Mouse (Mus musculus) heart, embryonic 15.5 days (tissue): Measurements from ENCODE around the gene Maml3. TPM values are rescaled to one million over a fixed set of nuclear protein-coding genes. Genes with fewer than 3 reads are reported as not detected.
A peak's percentile ranks its signal among the peaks of the same experiment; 100 is the strongest.

Experiments used
- ATAC-seq: fragments of 200-750 bp; cut with Nextera tagmentation; replicated peaks from 2 replicates; pipeline ENCODE4 v1.8.0; 2017; ENCODE audit warnings: low read depth, moderate TSS enrichment; ENCODE audit not compliant: insufficient number of reproducible peaks, insufficient read depth, low FRiP score
- H3K27ac ChIP-seq: fragments of 300-500 bp; sonication (generic); 2 replicates; pipeline ENCODE4 v1.5.1; 2015; ENCODE audit warnings: mild to moderate bottlenecking, inconsistent platforms
- H3K27me3 ChIP-seq: fragments of 300-500 bp; sonication (generic); 2 replicates; pipeline ENCODE4 v1.6.1; 2015; ENCODE audit warnings: inconsistent platforms
- H3K36me3 ChIP-seq: fragments of 300-500 bp; sonication (generic); 2 replicates; pipeline ENCODE4 v1.6.1; 2015; ENCODE audit warnings: mild to moderate bottlenecking, inconsistent platforms
- H3K4me1 ChIP-seq: fragments of 300-500 bp; sonication (generic); replicated peaks from 2 replicates; pipeline ENCODE4 v1.6.1; 2015; ENCODE audit warnings: inconsistent platforms
- H3K4me2 ChIP-seq: fragments of 300-500 bp; sonication (generic); 2 replicates; pipeline ENCODE4 v1.6.1; 2015; ENCODE audit warnings: inconsistent platforms, mild to moderate bottlenecking, moderate library complexity
- H3K4me3 ChIP-seq: fragments of 300-500 bp; sonication (generic); 2 replicates; pipeline ENCODE4 v1.5.1; 2015; ENCODE audit warnings: mild to moderate bottlenecking, inconsistent platforms
- H3K9ac ChIP-seq: fragments of 300-500 bp; sonication (generic); 2 replicates; pipeline ENCODE4 v1.6.1; 2015; ENCODE audit warnings: mild to moderate bottlenecking, inconsistent platforms
- H3K9me3 ChIP-seq: fragments of 300-500 bp; sonication (generic); replicated peaks from 2 replicates; pipeline ENCODE4 v1.6.1; 2016; ENCODE audit warnings: inconsistent platforms
- WGBS: fragments of 180-500 bp; shearing (Covaris S2); methylation state at CpG from one replicate; pipeline ENCODE4 v1.1.7; 2015; ENCODE audit warnings: mixed read lengths; 5-methylcytosine and 5-hydroxymethylcytosine counted together
- polyA plus RNA-seq: library from polyadenylated mRNA; unstranded; fragments of >200 nt; fragmentation: Nextera tagmentation; extraction: Ambion mirVana; gene quantifications from 2 replicates; pipeline ENCODE4 v1.2.1, GENCODE M21; 2015

The Maml3 gene
- polyA plus RNA-seq, 1 experiment from 2014 or later: 1.9 TPM

DNA sequence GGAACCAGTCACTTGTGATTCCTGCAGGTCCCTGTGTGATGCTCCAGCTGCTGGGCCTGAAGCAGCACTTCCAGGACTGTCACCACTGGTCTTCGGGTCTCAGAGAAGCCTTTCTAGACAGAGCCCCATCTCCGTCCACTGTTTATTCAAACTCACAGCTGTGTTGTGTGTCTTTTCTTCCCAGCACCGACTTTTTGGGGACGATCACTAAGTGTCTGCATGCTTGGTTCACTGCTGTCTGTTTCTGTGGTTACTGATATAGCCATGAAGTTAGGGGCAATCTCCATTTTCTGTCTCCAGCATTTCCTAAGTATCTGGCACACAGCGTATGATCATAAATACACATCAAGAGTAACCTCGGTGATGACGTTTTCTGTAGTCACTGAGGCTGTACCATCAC lies 313.3 kb downstream of the Maml3 start:
- Histone ChIP-seq H3K9ac (no peak overlapping the region), H3K4me2 (no peak overlapping the region), H3K27me3 (no peaks in the 10 kb centered on the region), H3K36me3 (no peaks in the 10 kb centered on the region), H3K9me3 (no peaks in the 10 kb centered on the region), H3K4me3 (no peak overlapping the region), H3K4me1 (peaks cover 28% of the 10 kb centered on the region), H3K27ac (no peak overlapping the region)
- WGBS: 78% methylated on average over 7 of the region's 7 CpGs
- no peak for ATAC-seq

DNA sequence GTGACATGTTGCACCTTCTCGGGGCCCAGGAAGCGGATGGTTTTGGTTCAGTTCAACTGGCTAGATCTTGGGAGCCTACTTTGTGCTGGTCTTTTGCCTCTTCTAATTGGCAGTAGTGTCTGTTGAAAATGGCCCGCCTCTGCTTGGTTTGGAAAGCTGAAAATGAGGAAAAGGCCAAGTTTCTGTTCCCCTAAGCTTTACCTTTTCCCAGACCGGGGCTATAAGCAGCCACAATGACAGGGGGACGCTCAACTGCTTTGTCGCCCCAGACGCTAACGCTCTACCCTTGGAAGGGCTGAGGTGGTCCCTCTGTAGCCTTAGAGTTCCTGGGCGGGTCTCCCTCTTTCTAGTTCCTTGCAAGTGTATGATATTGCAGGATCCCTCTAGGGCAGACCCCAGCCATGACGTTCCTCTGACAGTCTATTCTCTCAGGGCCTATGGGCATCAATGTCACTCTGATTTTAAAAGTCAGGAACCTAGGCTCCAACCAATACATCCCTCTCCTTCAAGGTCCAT lies 315.4 kb downstream of the Maml3 start:
- peak; percentile 36 for ATAC-seq
- peak overlapping the region; percentile 93 for H3K27ac ChIP-seq
- H3K36me3 ChIP-seq: no peaks in the 10 kb centered on the region
- peak overlapping the region; percentile 52 for H3K4me3 ChIP-seq
- H3K4me1 ChIP-seq: peaks cover 33% of the 10 kb centered on the region
- WGBS: 58% methylated on average over 10 of the region's 10 CpGs
- H3K9me3 ChIP-seq: no peaks in the 10 kb centered on the region
- no peaks in the 10 kb centered on the region for H3K27me3 ChIP-seq
- H3K4me2 ChIP-seq: peak overlapping the region; percentile 61
- peak overlapping the region; percentile 50 for H3K9ac ChIP-seq

DNA sequence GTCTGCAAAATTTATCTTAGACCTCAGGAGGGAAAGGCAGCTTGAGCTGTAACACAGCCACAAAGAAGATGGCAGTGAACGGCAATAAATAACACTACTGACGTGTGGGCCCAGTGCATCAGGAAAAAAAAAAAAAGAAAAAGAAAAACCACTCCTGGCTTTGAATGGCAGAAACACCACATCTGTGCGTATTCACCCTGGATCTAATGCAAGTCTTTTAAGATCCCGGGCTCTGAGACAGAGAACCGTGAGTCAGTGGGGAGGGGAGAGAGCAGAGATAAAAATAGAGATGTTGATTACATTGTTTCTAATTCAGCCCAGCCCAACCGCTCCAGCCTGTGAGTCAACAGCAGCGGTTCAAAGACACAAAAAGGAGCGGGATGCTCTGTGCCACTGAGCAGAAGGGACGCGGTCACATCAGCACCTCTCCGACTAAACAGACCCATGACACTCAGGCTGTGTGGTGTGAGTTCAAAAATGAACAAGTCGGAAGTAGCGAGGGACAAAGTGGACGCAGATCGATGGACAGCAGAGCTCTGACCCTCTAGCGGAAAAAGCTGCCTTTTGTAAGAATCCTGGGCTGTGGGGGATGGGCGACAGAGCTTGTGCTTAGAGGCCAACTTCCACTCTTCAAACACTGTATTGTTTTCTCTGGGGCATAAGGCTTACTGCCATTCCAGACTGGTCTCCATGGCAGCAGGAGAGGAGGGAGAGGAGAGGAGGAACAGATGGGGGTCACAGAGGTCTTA lies 316.1 kb downstream of the Maml3 start:
- H3K36me3 ChIP-seq: no peaks in the 10 kb centered on the region
- H3K27ac ChIP-seq: peak overlapping the region; percentile 93
- ATAC-seq: peak; percentile 82
- no peaks in the 10 kb centered on the region for H3K9me3 ChIP-seq
- H3K4me3 ChIP-seq: peak overlapping the region; percentile 52
- peak overlapping the region; percentile 61 for H3K4me2 ChIP-seq
- 2% methylated on average over 17 of the region's 17 CpGs for WGBS
- H3K4me1 ChIP-seq: peaks cover 33% of the 10 kb centered on the region
- H3K9ac ChIP-seq: peak overlapping the region; percentile 50
- no peaks in the 10 kb centered on the region for H3K27me3 ChIP-seq

DNA sequence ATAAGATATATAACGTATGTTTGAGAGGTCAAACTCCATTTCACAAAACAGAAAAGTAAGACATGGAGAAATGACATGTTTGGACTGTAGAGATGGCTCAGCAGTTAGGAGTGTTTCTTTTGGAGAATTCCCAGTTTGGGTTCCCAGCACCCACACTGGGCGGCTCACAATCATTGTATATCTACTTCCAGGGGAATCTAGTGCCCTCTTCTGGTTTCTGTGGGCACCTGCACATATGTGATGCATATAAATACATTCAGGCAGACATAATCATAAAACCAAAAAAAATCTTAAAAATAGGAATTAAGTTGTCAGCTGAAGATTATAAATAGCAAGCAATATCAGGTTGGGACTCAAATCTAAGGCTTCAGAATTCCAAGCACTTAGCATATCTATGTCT lies 316.9 kb downstream of the Maml3 start:
- WGBS: 95% methylated on average over 2 of the region's 2 CpGs

DNA sequence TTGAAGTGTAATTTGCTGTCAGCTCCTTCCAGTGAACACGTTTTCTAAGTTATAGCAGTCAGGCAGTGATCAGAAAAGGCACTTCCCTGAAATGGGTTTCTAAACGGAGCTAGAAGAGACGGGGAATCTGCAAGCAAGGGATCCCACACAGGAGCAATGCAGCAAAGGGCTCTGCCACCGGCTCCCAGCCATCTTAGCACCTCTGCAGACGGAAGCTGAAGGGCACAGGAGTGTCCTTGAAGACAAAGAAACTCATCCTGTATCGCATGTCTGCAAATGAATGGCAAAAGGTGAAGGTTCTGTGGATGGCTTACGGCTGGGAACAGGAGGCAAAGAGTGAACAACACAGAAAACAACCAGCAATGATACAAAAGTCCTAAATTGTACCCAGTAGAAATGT lies 319.1 kb downstream of the Maml3 start:
- no peak overlapping the region for H3K4me3 ChIP-seq
- H3K27me3 ChIP-seq: no peaks in the 10 kb centered on the region
- no peak overlapping the region for H3K27ac ChIP-seq
- no peak overlapping the region for H3K4me2 ChIP-seq
- no peak overlapping the region for H3K9ac ChIP-seq
- no peaks in the 10 kb centered on the region for H3K9me3 ChIP-seq
- no peak for ATAC-seq
- H3K36me3 ChIP-seq: no peaks in the 10 kb centered on the region
- H3K4me1 ChIP-seq: peaks cover 30% of the 10 kb centered on the region
- 62% methylated on average over 7 of the region's 7 CpGs for WGBS

More for the DNA sequence above, 316.9 kb downstream of the Maml3 start:
- Histone ChIP-seq H3K4me2 (no peak overlapping the region), H3K9me3 (no peaks in the 10 kb centered on the region), H3K9ac (no peak overlapping the region), H3K36me3 (no peaks in the 10 kb centered on the region), H3K27ac (peak overlapping the region; percentile 93; the same call in 1 of the 2 replicates), H3K4me3 (no peak overlapping the region), H3K27me3 (no peaks in the 10 kb centered on the region), H3K4me1 (peaks cover 33% of the 10 kb centered on the region)
- ATAC-seq: no peak

DNA sequence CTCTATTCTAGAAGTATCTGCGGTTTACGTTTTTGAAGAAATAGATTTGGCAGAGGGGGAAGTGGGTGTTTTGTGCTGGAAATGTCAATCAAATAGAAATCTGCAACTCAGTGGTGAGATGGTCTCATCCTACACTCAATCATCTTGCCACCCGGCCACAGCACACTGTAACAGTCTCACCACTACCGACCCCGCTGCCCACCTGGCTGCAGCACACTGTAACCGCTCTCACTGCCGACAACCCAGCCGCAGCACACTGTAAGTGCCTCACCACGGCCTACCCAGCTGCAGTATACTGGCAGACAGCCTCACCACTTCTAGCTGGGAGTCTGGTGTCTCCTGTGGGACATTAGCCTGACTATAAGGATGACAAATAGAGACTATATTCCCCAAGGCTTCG lies 322.7 kb downstream of the Maml3 start:
- H3K4me2 ChIP-seq: no peak overlapping the region
- H3K27ac ChIP-seq: no peak overlapping the region
- peaks cover 21% of the 10 kb centered on the region for H3K4me1 ChIP-seq
- H3K9me3 ChIP-seq: no peaks in the 10 kb centered on the region
- WGBS: 77% methylated on average over 10 of the region's 10 CpGs
- H3K4me3 ChIP-seq: no peak overlapping the region
- no peak for ATAC-seq
- no peak overlapping the region for H3K9ac ChIP-seq
- no peaks in the 10 kb centered on the region for H3K36me3 ChIP-seq
- H3K27me3 ChIP-seq: no peaks in the 10 kb centered on the region

DNA sequence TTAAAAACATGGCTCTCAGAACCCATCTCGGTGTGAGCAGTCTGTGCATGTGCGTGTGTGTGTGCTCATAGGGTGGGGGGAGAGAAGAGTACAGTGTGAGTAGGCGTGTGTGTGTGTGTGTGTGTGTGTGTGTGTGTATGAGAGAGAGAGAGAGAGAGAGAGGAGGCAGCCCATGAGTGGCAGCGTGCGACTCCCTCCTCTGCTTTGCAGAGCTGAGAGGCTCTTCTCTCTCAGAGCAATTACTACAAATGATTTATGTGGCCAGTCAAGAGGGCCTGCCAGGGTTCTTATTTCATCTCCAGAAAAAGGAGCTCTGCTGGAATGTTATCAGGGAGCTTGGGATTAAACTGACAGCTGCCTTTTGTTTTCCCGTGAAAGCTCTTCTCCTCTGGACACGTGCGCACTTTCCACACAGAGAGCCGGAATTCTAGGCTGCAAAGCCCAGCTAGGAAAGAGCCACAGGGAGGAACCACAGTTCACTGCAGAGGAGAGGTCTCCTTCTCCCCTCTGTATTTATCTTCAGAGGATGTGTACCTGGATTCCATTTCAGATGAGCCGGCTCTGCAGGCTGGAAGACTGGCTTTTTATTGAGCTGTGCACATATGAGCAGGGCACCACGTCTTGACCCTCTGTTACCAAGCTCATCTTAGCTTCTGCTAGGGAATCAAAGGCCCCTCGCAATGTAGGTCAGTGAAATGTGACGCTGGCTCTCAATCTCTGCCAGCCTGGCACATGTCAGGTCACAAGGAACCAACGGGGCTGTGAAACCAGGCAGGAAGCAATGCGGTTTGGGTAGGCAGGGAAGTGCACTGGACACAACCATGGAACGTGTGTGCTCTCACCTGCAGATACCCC lies 325.9 kb downstream of the Maml3 start:
- Histone ChIP-seq H3K4me1 (peaks cover 16% of the 10 kb centered on the region), H3K36me3 (no peaks in the 10 kb centered on the region), H3K4me3 (no peak overlapping the region), H3K4me2 (peak overlapping the region; percentile 35), H3K27ac (peak overlapping the region; percentile 66), H3K9ac (no peak overlapping the region), H3K9me3 (no peaks in the 10 kb centered on the region), H3K27me3 (no peaks in the 10 kb centered on the region)
- WGBS: 22% methylated on average over 16 of the region's 16 CpGs
- peak; percentile 31; the same call in 1 of the 2 replicates for ATAC-seq

DNA sequence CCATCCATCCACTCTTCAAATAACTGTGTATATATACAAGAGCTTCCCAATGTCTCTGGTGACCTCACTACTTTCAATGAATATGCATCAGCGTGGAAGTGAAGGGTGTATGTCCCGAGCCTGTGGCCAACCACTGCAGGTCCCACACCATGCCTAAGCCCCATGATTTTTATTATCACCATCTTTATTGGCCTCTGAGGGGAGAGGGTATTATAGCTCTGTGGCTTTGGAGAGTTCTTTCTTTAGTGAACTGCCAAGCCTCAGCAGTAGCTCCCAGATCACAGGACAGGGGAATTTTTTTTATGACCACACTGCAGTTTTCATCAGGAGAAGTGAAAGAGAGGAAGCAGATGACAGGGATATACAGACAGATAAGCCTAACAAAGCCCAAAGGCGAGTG lies 326.7 kb downstream of the Maml3 start:
- 53% methylated on average over 3 of the region's 3 CpGs for WGBS

DNA sequence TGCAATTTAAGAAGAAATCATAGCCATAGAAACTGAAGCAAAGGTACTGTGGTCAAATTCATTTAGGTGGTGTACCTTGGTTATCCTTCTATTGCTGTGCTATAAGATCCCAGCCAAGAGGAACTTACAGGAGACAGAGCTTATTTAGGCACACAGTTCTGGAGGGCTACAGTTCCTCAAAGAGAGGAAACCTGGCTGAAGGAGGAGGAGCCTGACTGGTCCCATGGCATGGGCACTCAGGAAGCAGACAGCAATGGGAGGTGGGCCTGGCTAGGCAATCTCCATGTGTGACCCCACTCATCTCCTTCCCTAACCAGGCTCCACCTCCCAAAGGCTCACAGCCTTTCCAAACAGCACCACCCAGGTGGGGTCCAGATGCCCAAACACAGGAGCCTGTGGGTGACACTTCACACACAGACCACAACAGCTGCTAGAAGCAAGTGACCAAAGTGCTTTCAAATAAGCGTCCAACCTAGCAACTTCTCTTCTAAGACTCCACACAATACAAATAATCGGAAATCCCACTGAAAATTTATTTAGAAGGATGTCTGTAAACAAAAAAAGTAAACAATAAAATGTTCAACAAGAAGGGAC lies 328.8 kb downstream of the Maml3 start:
- ATAC-seq: no peak
- Histone ChIP-seq H3K4me1 (peaks cover 16% of the 10 kb centered on the region), H3K4me2 (no peak overlapping the region), H3K9ac (no peak overlapping the region), H3K9me3 (no peaks in the 10 kb centered on the region), H3K36me3 (no peaks in the 10 kb centered on the region), H3K4me3 (no peak overlapping the region), H3K27ac (no peak overlapping the region), H3K27me3 (no peaks in the 10 kb centered on the region)
- WGBS: 91% methylated on average over 2 of the region's 2 CpGs

More for the DNA sequence above, 326.7 kb downstream of the Maml3 start:
- Histone ChIP-seq H3K4me3 (no peak overlapping the region), H3K27ac (peak overlapping the region; percentile 66), H3K4me2 (peak overlapping the region; percentile 35), H3K4me1 (peaks cover 16% of the 10 kb centered on the region), H3K27me3 (no peaks in the 10 kb centered on the region), H3K36me3 (no peaks in the 10 kb centered on the region), H3K9me3 (no peaks in the 10 kb centered on the region), H3K9ac (no peak overlapping the region)
- no peak for ATAC-seq

DNA sequence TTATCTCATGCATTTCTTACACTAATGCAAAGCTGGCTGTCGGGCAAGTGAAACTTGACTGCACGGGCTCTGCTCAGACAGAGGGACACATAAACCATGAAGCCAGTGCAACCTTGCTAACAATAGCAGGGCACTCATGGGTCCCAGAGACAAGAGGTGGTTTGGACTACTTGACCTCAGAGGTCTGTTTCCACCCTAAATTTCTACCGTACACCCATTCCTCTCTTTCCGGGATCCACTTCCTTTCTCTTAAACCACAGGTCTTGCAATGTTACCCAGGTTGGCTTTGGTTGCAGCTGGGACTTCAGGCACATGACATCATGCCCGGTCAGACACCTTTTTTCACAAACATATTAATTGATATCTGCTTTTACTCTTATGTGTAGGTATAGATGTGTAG lies 331.3 kb downstream of the Maml3 start:
- H3K4me2 ChIP-seq: no peak overlapping the region
- no peak overlapping the region for H3K9ac ChIP-seq
- peaks cover 6% of the 10 kb centered on the region for H3K4me1 ChIP-seq
- no peak overlapping the region for H3K4me3 ChIP-seq
- no peaks in the 10 kb centered on the region for H3K36me3 ChIP-seq
- H3K9me3 ChIP-seq: 0 out of 2 replicates have a peak, but pooled peaks cover 3% of the 10 kb centered on the region
- 78% methylated on average over 5 of the region's 5 CpGs for whole genome bisulfite sequencing
- no peak overlapping the region for H3K27ac ChIP-seq
- no peaks in the 10 kb centered on the region for H3K27me3 ChIP-seq
- no peak for ATAC-seq
